Mouse (Mus musculus): Measurements from ENCODE around the gene Usp33.

Usp33 gene

DNA sequence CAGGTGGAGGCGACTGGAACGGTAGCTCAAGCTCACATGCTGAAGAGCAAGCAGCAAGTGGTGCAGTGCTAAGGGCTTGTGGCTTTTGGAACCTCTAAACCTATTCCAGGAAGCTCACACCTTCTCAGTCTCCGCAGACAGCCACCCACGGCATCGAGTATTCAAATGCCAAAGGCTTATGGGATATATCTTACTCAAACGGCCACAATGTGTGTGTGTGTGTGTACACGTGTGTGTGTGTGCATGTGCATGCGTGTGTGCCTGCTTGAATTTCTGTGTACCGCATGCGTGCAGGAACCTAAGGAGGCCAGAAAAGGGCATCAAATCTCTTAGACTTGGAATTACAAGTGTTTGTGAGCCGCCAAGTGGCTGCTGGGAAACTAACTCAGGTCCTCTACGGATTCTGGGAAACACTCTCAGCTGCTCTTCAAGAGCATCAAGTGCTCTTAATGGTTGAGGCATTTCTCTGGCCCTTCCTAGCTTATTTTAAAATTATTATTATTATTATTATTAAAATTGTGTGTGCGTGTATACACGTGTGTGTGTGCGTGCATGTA, 3.2 kb upstream of the Usp33 start:
- no peak for DNase-seq

DNA sequence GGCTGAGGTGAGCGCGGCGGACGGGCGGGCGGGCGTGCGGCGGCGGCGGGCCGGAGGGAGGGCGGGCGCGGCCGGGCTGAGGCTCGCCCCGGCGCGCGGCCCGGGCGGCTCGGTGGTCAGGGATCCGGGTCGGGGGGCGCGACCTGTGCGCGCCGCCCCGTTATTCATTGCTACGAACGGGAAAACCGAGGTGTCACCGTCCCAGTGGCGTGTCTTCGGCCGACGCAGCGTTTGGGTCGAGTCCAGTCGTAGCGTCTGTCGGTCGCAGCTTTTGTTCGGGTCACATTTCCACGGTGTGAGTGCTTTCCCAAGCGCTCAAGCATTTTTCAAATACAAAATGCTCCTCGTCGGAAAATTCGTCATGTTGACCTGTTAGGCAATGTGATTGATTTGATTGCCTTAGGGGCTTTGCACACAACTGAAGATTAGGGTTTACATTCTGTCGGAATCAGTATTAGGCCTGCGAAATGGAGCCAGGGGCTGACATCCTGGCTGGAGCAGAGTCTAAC, 409 bp downstream of the Usp33 start:
- DNase-seq: peak; percentile 31

DNA sequence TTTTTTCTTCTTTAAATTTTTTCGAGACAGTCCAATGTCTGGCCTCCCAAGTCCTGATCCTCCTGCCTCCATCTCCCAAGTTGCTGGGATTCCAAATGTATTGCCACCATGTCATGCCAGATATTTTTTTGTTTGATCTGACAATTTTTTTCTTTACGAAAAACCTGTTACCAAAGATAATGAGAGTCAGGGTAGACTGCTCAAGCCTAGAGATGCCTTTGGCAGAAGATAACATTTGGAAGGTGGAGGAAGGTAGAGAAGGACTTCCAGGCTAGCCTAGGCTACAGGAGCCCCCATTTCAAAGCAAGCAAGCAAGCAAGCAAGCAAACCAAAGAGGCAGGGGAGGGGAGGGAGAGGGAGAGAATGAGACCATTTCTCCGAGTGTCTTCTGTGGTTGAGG, 949 bp downstream of the Usp33 start:
- DNase-seq: no peak

DNA sequence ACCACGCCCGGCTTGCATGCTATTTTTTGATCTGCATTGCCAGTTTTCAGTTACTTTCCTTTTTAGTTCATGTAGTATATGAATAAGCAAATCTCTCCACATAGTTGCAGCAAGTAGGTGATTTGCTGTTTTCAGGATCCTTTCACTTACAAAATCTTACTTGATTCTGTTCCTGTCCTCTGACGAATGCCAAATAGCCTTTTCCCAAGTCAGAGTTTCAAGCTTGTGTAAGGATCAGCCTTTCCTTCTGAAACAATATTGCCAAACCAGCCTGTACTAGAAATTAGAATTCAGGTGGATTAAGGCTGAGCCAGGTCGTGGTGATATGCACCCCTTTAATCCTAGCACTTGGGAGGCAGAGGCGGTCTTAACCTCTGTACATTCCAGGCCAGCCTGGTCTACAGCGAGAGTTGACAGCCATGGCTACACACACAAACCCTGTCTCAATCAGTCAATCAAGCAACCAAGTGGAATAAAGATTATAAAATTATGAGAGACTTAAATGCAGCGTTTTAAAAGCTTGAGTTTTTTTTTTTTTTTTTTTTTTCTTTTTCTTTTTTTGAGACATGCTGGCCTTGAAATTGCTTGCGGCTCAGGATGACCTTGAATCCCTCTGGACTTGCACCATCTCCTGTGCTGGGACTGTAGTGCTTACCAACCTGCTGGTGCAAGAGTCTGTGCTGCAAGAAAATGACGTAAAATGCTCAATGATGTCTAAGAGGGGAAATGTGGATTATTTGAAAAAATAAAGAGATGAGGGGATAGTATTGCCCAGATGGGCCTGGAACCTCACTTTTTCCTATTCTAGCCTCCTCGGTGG, 1.9 kb downstream of the Usp33 start:
- DNase-seq: no peak

DNA sequence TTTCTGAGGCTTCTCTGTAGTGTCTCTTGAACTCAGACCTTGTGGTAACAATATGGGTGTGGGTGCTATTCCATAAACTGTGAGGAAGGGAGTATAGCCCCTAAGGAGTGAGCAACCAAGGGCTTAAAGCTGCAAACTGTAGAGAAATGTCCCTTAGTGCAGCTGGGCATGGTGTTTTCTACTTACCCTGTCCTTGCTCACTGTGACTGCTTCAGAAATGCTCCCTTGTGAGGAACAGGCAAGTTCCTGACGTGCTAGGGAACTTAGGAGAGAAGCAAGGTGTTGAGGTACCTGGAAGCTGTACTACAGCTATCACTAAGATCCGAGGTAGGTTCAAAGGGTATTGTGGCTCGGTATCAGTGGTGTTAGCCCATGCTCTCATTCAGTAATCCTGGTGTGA, 4.2 kb downstream of the Usp33 start:
- DNase-seq: no peak

DNA sequence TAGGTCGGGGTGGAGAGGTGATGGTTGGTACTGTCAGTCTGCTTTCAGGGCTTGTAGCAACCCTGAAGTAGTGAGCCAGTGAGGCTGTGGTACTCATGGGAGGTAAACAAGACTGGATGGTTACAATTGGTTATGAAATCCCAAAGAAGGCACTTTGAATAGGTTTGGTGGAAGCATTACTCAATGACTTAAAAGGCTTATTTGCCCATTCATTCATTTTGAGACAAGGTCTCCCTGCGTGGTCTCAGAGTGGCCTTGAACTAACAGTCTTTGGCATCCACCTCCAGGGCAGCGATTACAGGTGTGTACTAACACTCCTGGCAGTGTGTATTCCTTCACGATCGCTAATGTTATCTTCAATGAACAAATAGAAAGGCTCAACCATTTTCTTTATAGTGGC, 4.7 kb downstream of the Usp33 start:
- DNase-seq: no peak

DNA sequence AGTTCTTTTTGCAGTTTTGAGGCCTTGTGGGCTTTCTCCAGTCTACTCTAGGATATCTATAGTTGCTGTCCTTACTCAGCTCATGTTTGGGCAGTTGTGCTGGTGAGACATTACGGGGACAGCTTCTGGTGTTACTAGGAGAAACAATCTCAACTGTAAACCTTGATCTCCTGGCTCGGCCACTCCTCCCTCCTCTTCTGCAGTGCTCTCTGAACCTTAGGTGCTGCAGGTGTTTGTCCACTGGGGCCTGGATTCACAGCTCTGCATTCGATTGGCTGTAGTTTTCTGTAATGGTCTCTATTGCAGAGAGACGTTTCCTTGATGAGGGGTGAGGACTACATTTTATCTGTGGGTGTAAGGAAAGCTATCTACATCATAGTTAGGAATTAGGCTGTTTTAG, 6.0 kb downstream of the Usp33 start:
- peak; percentile 21 for DNase-seq

DNA sequence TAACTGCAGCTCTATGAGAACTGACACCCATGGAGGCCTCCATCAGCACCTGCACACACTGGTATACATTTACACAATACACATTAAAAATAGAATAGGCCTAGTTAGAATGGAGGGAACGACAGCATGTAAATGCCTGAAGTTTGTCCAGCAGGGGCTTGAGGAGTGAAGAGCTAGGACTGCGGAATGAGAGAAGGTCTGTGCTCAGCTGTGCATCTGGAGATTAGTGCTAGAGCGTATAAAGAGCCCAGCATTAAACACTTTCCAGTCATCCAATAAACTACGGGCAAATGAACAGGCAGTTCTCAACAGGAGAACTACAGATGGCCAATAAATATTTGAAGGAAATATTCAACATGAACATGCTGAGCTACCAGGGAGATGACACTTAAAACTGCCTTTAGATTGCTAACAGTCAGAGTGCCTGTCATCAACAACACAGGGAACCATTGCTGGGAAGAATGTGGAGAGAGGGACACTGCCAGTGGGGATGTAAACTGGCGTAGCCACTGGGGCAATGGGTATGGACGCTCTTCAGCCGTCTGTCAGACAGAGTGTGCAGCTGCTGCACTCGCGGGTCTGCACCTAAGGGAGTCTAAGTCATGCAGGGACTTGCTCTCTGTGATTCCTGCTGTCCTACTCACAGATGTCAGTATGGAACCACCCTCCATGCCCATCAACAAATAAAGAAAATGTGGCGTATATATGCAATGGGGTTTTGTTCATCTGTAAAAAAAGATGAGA, 7.3 kb downstream of the Usp33 start:
- no peak for DNase-seq

DNA sequence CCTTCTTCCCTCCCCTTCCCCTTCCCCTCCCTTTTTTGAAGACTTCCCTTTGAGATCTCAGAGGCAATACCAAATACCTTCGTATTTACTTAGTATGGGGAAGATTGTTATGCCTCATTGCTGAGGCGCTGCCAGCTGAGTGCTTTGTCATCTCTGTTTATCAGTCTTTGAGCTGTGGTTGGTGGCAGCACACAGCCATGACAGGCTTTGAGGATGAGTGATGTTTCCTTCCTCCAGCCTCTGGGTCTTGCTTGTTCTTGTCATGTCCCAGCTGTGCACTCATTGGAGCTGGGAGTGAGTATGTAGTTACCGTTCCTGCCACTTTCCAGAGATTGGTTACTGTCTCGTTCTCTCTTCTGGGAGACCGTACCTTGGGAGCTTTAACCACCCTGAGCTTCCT, 9.1 kb downstream of the Usp33 start:
- DNase-seq: no peak

DNA sequence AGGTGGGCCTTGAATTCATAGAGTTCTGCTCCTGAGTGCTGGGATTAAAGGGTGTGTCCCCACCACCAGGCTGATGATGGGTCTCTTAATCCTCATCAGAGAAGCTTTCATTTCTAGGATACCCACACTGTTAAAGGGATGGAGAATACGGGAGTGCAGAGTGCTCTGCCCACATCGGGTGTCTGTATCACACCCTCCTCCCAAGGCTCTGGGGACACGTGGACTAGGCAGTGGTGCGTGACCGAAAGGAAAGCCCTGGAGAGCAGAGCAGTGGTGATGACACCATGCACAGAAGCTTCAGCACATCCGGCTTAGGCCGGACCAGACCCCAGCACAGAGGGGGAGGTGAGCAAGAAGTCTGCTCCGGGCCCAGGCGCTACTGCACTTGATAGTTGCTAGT, 10.5 kb downstream of the Usp33 start:
- peak; percentile 17 for DNase-seq

DNA sequence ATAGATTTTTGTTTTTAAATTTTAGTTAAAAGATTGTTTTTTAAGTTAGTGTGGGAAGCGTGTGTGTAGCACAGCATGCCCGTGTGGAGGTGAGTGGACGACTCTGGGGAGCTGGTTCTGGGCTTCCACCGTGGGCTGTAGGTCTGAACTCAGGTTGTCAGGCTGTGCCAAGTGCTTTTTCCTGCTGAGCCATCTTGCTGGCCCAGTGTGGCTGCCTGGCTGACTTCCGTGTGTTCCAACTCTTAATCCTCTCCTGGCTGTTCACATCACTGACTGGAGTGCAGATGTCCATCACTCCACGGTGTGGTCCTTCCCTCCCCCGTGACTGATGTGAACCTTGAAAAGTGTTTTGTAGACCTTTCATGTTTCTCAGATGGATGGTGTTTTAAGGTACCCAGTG, 12.9 kb downstream of the Usp33 start:
- no peak for DNase-seq

DNA sequence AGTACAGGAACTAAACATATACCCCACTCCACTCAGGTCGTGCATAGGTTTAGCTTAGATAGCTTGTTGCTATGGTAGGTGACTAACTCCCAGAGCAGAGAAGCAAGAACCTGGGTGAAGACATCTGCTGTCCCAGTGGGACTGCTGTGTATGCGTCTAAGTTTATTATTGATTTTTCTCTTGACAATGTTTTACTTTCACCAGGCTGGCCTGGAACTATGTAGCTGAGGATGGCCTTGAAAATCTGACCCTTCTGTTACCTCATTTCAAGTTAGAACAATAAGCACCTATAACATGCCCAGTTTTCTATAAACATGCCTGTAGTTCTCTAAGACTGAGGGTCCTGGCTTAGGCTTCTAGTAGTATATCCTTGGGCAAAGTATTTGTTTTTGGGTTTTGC, 17.9 kb downstream of the Usp33 start:
- no peak for DNase-seq

DNA sequence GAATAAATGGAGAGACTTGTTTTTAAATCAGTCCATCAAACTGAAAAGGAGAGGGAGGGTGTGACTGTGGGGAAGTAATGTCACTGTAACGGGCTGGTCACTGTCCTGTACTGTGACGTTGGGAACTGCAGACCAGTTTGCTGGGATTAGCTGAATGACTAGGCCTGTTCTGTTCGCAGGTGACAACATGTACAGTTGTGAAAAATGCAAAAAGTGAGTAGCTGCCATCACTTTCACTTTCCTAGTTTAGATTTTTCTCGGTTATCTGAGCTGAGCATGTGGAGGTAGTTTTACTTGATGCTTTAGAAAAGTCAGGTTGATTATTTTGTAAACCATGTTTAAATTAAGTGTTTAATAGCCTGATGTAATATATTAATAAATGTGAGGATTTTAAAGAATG, 29.8 kb downstream of the Usp33 start:
- DNase-seq: no peak

DNA sequence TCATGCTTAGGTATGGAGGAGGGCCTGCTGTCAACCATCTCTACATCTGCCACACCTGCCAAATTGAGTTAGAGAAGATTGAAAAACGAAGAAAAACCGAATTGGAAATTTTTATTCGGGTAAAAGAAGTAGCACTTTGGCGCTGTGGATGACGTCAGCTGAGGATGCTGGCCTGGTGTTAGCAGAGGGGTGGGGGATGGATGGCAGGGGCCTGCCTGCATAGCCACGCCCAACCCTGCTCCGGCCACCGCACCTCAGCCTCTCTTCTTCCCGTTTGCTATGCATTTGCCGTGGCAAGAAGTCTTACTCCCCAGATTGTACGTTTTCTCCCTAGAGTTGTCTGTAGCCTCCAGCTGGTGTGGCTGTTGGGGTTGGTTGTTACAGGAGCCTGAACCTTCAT, 37.8 kb downstream of the Usp33 start:
- no peak for DNase-seq

DNA sequence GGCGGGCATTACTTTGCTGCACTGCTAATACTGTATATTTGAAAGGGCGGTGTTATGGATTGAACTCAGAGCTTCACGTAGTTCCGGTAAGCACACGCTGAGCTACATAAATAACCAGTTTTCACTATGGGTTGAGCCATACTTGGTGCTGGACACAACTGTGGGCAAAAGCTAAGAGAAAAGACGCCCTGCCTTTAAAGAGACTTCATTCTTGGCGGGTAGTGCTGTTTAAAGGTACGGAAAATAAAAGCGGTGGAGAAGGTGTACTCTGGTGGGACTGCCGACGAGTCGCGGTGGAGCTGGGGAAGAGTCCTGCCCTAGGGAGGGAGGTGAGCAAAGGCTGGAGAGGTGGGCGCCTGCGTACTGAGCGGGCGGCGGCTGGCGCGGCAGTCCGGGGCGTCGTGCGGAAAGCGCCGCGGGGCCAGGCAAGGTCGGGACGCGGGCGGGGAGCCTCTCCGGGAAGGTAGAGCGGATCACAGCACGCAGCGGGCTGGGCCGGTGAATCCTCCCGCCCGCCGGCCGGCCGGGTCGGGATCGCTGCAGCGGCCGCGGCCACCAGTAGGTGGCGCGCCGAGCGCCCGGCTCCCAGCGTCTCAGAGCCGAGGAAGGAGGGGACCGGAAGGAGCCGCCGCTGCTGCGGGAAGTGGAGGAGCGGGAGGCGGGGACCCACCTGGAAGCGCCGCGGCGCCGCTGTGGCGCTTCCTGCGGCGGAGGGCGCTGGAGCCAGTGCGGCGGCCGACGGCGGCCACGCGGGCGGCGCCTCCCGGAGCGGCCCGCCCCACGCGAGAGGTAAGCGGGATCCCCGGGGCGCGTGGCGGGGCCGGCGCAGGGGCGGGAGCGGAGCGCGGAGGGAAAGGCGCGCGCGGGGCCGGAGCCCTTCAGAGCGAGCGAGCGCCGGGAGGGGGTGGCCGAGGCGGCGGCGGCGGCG, 49.3 kb downstream of the Usp33 start, which contains the start of gene Zzz3:
Gene Zzz3 (plus strand): TSS at position 124 of the 928 bp plus-strand sequence.
- DNase-seq: peak; percentile 91

DNA sequence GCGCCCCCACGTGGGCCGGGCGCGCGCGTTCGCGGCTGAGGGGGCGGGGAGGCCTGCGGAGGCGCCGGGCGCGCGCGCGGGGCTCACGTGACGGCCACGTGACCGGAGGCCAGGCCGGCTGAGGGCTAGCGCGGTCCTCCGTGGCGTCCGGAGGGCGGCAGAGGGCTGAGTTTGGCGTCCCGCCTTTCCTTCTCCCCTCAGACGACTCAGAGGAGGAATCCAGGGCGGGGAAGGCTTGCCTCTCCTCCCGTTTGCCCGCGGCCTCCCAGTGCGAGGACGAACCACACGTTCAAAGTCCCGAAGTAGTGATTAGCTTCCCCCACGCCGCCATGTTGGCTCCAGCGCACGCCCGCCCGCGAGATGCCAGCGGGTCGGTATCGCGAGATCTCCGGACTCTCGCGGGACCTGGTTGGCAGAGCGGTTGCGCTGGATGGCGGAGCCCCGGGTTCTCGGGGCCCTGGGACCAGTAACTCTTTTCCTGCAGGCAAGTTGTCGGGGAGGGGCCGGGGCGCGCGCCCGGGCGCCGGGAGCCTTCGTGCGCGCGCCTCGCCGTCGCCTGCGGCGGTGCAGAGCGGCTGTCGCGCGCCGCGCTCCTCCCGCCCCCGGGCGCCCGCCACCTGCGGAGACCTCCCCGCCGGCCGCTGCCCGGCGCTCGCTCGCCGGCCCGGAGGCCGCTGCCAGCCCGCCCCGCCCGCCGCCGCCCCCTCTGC, 50.2 kb downstream of the Usp33 start:
- DNase-seq: peak; percentile 95

DNA sequence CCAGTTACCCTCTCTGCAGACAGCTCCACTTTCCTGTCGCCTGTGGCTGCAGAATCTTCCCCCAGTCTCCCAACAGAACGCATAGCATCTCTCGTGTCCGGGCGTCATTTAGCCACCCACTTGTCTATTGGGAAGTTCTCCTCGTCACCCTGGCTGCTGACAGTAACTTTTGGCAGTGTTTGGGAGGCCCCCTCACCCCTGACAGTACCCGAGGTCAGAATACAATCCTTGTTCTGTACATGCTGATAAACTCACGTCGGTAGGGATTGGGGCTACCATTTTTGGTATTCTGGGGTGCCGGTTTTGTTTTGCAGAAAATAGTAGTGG, 50.7 kb downstream of the Usp33 start:
- peak; percentile 29 for DNase-seq

DNA sequence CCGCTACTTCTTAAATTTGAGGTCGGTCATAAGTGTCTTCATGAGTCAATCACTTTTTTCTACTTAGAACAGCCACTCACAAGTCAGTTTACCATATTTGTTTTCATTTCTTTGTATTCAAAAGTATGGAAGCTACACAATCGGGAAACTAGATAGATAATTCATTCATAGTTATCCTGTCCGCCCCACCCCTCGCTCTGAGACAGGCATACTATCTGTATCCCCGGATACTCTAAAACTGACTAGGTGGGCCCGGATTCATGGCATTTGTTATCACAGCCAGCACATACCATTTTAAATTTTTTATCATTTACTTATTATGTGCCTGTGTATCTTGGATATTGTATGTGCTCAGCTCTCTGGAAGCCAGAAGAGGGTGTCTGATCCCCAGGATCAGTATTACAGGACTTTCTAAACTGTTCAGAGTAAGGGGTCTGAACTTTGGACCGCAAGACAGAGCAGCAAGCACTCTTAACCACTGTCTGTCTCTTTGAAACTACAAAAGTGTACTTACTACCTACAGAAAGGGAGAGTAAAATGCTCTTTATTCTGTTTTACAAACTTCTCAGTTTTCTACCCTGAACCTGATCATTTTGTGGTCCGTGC, 51.2 kb downstream of the Usp33 start:
- DNase-seq: no peak

DNA sequence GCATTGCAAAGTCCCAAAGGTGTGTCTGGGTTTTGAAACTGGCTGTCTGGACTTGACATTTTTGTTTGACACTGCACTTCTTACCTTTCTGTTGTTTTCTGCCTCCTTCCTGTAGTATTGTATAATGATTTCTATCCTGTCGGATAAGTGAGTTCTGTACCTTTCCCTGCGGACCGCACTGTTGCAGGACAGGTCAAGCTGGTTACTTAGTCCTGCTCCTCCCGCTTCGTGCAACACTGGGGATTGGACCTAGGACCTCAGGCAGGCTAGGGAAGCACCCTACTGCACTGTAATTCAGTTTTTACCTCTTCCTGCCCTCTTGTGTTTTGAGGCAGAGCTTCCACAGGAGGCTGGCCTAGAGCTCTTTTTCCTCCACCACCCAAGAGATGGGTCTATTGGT, 54.2 kb downstream of the Usp33 start:
- peak; percentile 43 for DNase-seq

DNA sequence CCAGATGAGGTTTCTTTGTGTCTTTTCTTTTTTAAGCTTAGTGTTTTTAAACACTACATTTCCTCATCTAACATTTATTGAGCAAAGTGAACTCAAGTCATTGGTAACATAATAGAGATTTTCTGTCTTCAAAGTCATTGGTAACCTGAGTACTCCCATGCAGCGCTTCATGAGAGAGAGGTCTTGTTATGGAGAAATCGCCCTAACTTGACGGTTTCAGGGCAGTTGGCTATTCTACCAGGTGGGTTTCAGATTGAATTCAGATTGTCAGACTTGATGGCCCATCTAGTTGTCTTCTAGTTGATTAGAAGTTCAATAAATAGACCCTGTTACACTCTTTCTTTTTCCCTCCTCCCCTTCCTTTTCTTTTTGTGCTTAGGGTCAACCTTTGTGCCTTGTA, 54.6 kb downstream of the Usp33 start:
- no peak for DNase-seq

DNA sequence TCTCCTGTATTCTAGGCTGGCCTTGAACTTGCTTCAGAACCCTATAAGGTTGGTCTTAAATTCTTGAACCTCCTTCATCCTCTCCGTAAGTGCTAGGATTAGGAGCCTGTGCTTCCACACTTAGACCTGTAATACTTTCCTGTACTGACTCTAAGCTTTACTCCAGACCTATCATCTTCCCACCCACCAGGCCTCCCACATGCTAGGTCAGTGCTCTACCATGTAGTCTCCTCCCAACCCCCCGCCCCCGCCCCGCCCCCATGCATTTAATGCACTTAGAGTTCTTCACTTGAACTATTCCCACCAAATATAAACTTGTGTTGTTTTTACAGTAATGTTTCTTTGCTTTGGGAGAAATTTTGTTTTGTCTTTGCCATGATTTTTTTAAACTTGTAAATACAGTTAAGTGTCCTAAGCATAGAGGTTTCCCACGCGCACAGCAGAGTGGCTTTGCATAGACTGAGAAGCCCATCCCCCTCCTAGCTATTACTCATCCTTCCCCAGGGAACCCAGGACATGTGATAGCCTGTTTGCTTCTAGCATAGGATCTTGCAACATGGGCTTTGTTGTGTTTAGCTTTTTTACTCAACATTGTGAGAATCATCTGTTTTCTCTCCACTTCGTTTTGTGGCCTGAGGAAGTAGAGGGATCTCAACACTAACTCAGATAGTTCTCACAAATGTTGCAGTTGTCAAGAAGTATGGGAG, 55.8 kb downstream of the Usp33 start:
- DNase-seq: peak; percentile 34
